Mouse (Mus musculus): ENCODE data around the gene Esrra. TPM values are rescaled to one million over a fixed set of nuclear protein-coding genes. Genes with fewer than 3 reads are reported as not detected.

Esrra gene
- polyA plus RNA-seq, 1 experiment, result 59.2 TPM

DNA sequence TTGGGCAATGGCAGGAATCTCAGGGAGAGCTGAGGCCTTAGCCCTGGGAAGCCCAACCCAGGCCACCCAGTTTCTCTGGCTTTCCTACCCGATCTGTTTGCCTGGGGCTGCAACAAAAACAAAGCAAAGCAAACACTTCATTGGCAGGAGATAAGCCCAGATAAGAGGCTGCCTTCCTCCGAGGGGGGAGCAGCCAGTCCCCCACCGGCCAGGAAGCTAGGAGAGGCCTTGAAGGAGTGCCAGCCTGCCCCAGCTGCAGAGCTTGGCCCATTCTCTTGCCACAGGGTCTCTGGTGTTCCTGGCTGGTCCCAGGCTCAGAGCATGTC, 31.1 kb upstream of the Esrra start:
- Histone ChIP-seq H3K27ac (ENCODE audit: insufficient read depth, low read length) (peak overlapping the region; percentile 76), H3K4me3 (ENCODE audit: insufficient read depth, low read length) (peak overlapping the region; percentile 66), H3K4me1 (ENCODE audit: control insufficient read depth, insufficient read depth, low read length) (peaks cover 2% of the 10 kb centered on the region; the same call in 1 of the 2 replicates)
- no peak for TF ChIP-seq CTCF (IDR thresholded peaks at IDR 0.05; ENCODE audit: extremely low read depth, insufficient read depth, low read length)
- no peak for TF ChIP-seq POLR2A (IDR thresholded peaks at IDR 0.05; ENCODE audit: extremely low read depth, insufficient read depth, low read length)

DNA sequence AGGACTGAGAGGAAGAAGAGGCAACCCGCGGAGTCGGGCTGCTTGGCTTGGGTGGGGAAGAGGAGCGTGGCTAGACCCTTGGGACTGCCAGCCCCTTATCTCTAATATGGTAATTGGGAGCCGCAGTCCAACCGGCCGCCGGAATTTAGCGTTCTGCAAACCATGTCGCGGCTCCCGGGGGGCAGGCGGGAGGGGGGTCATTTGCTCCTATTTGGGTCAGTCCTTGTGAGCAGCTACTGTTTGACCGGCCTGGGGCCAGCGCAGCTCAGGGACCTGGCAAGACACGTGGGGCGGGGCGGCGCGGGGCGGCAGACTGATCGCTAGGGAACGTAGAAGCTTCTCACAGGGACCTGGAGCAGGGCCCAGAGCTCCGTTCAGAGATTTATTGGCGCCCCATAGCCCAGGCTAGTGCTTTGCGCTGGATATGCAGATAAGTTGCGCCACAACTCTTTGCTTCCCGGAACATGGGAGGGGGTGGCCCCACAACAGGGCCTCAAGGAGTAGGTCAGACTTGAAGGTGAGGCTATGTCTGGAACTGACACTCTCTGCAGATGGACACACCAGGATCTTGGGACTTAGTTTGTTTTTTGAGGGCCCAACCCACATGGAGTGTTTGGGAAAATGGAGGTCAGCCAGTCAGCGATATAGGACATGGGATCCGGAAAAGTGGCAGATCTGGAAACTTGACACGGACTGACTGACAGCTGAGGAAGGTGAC, 30.5 kb upstream of the Esrra start:
- Histone ChIP-seq H3K4me3 (ENCODE audit: insufficient read depth, low read length) (peak overlapping the region; percentile 66), H3K27ac (ENCODE audit: insufficient read depth, low read length) (peak overlapping the region; percentile 76), H3K4me1 (ENCODE audit: control insufficient read depth, insufficient read depth, low read length) (peaks cover 2% of the 10 kb centered on the region; the same call in 1 of the 2 replicates)
- TF ChIP-seq CTCF (IDR thresholded peaks at IDR 0.05; ENCODE audit: extremely low read depth, insufficient read depth, low read length), result no peak
- TF ChIP-seq POLR2A (IDR thresholded peaks at IDR 0.05; ENCODE audit: extremely low read depth, insufficient read depth, low read length), result no peak

DNA sequence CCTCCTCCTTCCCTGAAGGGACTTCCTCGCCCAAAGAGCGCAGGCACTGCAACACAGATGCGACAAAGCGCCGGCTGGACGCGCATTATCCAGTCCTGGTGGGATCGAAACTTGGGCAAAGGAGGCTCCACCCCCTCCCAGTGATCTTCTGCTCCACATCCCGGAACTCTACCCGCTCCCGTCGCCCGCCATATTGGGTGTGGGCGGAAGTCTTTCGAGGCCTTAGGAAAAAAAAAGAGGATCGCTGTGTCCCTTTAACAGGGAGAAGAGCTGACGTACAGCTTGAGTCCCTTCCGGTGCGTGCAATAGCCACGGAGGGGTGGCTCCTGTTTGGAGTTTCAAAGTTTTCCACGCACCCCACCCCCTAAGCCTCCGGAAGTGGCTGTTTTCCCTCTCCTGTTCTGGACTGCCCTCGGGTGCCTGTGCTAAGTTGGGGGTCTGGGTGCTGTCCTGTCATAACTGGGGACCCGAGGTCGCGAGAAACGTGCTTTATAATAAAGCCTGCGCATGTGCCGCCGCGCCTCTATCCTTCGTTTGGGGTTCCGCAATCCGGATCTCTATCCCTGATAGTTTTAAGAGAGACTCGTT, 29.9 kb upstream of the Esrra start:
- TF ChIP-seq CTCF (IDR thresholded peaks at IDR 0.05; ENCODE audit: extremely low read depth, insufficient read depth, low read length) (no peak), POLR2A (IDR thresholded peaks at IDR 0.05; ENCODE audit: extremely low read depth, insufficient read depth, low read length) (peak; percentile 69)
- Histone ChIP-seq H3K4me1 (ENCODE audit: control insufficient read depth, insufficient read depth, low read length) (peaks cover 2% of the 10 kb centered on the region; the same call in 1 of the 2 replicates), H3K4me3 (ENCODE audit: insufficient read depth, low read length) (peak overlapping the region; percentile 66), H3K27ac (ENCODE audit: insufficient read depth, low read length) (peak overlapping the region; percentile 76)

DNA sequence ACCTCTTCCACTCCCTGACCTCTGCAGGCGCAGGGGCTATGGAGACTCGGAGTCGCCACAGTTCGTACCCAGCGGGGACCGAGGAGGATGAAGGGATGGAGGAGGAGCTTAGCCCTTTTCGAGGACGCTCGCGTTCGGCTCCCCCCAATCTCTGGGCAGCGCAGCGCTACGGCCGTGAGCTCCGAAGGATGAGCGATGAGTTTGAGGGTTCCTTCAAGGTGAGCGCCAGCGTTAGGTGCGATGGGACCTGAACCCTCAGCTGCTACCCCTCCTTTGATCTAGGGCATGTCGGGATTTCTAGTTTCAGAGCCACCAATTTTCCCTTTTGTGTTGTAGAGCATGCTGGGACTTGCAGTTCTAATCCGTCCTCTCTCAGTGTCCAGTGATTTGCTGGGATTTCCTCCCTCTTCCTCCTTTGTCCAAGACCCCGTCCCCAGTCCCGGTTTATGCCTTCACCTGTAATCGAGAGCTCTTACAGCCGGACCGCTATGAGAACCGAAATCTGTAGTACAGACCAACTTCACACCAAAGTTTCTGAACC, 29.1 kb upstream of the Esrra start:
- Histone ChIP-seq H3K4me3 (ENCODE audit: insufficient read depth, low read length) (peak overlapping the region; percentile 66), H3K4me1 (ENCODE audit: control insufficient read depth, insufficient read depth, low read length) (peaks cover 2% of the 10 kb centered on the region; the same call in 1 of the 2 replicates), H3K27ac (ENCODE audit: insufficient read depth, low read length) (peak overlapping the region; percentile 72)
- TF ChIP-seq CTCF (IDR thresholded peaks at IDR 0.05; ENCODE audit: extremely low read depth, insufficient read depth, low read length) (no peak), POLR2A (IDR thresholded peaks at IDR 0.05; ENCODE audit: extremely low read depth, insufficient read depth, low read length) (peak; percentile 78; the same call in 1 of the 2 replicates)

DNA sequence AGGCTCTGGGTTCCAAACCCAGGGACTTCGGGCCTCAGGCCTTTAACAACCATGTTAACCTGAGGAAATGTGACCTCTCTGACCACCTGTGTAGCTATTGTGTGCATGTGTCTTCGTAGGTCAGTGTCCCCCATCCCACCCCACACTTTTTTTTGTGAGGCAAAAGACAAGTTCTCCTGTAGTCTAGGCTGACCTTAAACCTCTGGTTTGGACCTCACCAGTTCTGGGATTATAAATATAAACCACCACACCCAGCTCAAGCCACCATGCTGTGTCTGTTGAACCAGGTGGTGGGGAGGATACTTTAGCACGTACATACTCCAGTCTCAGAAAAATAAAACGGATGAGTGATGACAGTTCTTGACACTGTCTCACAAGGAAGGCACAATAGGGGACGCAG, 28.3 kb upstream of the Esrra start:
- peak overlapping the region; percentile 66; the same call in 1 of the 2 replicates for H3K4me3 ChIP-seq (ENCODE audit: insufficient read depth, low read length)
- H3K4me1 ChIP-seq (ENCODE audit: control insufficient read depth, insufficient read depth, low read length), result peaks cover 2% of the 10 kb centered on the region; the same call in 1 of the 2 replicates
- H3K27ac ChIP-seq (ENCODE audit: insufficient read depth, low read length), result no peak overlapping the region
- no peak for TF ChIP-seq POLR2A (IDR thresholded peaks at IDR 0.05; ENCODE audit: extremely low read depth, insufficient read depth, low read length)
- no peak for TF ChIP-seq CTCF (IDR thresholded peaks at IDR 0.05; ENCODE audit: extremely low read depth, insufficient read depth, low read length)

DNA sequence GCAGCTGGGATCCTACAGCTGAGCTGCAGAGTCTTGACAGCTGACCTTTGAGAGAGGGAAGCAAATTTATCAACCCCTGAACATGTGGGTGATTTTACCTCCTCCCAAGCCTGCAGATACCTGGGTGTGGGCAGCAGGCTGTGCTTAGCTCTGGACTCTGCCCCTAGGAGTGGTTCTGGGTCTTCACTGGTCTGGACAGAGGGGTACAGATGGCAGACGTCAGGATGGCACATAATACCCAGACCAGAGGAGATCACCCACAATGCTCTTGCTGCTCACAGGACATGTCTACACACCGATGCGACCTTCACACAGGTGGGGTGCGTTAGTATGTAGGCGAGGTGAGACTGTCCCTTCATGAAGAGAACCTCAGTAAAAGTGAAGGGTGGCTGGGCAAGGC, 27.9 kb upstream of the Esrra start:
- Histone ChIP-seq H3K4me1 (ENCODE audit: control insufficient read depth, insufficient read depth, low read length) (peaks cover 2% of the 10 kb centered on the region; the same call in 1 of the 2 replicates), H3K27ac (ENCODE audit: insufficient read depth, low read length) (no peak overlapping the region), H3K4me3 (ENCODE audit: insufficient read depth, low read length) (no peak overlapping the region)
- 0 out of 2 replicates have a peak, but pooled peaks have one; percentile 3 for TF ChIP-seq POLR2A (IDR thresholded peaks at IDR 0.05; ENCODE audit: extremely low read depth, insufficient read depth, low read length)
- no peak for TF ChIP-seq CTCF (IDR thresholded peaks at IDR 0.05; ENCODE audit: extremely low read depth, insufficient read depth, low read length)

DNA sequence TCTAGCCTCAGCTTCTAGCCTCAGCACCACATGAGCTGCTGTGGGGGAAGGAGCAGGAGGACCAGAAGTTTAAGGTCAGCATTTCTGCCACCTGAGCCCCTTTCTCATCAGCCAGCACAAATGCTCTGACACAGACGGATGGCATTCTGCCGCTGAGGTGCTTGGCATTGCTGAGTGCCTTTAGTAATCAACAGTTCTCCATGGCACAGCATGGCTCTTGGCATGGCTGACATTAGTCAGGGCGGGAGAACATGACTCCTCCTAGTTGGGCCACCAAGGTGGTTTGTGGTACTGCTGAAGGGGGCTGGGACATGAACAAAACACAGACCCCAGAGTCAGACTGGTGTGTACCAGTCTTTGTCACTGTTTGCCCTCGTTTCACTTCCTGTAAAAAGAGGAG, 26.6 kb upstream of the Esrra start:
- no peak for TF ChIP-seq POLR2A (IDR thresholded peaks at IDR 0.05; ENCODE audit: extremely low read depth, insufficient read depth, low read length)
- H3K4me1 ChIP-seq (ENCODE audit: control insufficient read depth, insufficient read depth, low read length), result peaks cover 2% of the 10 kb centered on the region; the same call in 1 of the 2 replicates
- no peak overlapping the region for H3K4me3 ChIP-seq (ENCODE audit: insufficient read depth, low read length)
- no peak overlapping the region for H3K27ac ChIP-seq (ENCODE audit: insufficient read depth, low read length)

DNA sequence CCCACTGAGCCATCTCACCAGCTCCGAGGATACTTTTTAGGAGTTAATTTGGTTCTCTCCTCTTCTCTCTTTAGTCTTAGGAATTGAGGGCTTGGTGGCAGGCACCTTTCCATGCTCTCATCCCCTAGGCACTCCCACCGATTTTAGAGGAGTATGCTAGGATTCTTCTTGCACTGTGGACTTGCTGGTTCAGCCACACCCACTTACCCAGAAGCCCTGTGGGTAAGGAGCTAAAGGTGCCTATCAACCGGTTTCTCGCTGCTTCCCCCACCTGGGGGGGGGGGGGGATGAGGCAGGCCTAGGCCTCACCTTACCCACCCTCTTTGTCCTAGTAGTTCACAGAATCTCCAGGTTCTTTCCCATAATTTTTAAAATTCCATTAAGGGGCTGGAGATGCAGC, 26.1 kb upstream of the Esrra start:
- H3K4me1 ChIP-seq (ENCODE audit: control insufficient read depth, insufficient read depth, low read length), result peaks cover 2% of the 10 kb centered on the region; the same call in 1 of the 2 replicates
- TF ChIP-seq CTCF (IDR thresholded peaks at IDR 0.05; ENCODE audit: extremely low read depth, insufficient read depth, low read length) (no peak), POLR2A (IDR thresholded peaks at IDR 0.05; ENCODE audit: extremely low read depth, insufficient read depth, low read length) (no peak)
- H3K27ac ChIP-seq (ENCODE audit: insufficient read depth, low read length), result no peak overlapping the region
- no peak overlapping the region for H3K4me3 ChIP-seq (ENCODE audit: insufficient read depth, low read length)

DNA sequence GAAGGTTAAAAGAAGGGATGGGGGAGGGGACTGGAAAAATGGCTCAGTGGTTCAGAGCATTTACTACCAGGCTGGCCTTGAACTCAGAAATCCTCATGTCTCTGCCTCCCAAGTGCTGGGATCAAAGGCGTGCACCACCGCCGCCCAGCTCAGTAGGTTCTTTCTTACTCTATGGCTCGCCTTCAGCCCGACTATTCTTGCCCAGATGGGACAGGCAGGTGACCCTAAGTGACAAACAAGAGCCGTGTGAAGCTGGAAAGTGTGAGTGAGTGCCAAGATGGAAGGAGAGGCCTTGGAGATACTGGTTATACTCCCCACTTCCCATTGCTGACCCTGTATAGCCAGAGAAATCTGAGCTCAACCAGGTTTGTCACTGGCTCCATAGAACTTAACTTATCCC, 22.1 kb upstream of the Esrra start:
- TF ChIP-seq POLR2A (IDR thresholded peaks at IDR 0.05; ENCODE audit: extremely low read depth, insufficient read depth, low read length) (no peak), CTCF (IDR thresholded peaks at IDR 0.05; ENCODE audit: extremely low read depth, insufficient read depth, low read length) (no peak)
- Histone ChIP-seq H3K27ac (ENCODE audit: insufficient read depth, low read length) (no peak overlapping the region), H3K4me1 (ENCODE audit: control insufficient read depth, insufficient read depth, low read length) (no peaks in the 10 kb centered on the region), H3K4me3 (ENCODE audit: insufficient read depth, low read length) (no peak overlapping the region)

DNA sequence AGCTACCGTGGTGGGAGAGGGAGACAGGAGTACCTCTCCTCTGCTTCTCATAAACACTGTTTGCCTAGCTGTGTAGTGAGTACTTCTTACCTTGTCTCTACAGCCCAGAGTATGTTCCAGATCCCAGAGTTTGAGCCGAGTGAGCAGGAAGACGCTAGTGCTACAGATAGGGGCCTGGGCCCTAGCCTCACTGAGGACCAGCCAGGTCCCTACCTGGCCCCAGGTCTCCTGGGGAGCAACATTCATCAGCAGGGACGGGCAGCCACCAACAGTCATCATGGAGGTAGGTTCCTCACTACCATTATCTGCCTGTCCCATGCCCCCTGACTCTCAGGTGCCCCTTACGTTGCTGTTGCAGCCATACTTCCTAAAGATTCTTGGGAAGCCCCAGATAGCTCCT, 21.2 kb upstream of the Esrra start:
- TF ChIP-seq POLR2A (IDR thresholded peaks at IDR 0.05; ENCODE audit: extremely low read depth, insufficient read depth, low read length) (no peak), CTCF (IDR thresholded peaks at IDR 0.05; ENCODE audit: extremely low read depth, insufficient read depth, low read length) (no peak)
- Histone ChIP-seq H3K4me3 (ENCODE audit: insufficient read depth, low read length) (peak overlapping the region; percentile 96), H3K4me1 (ENCODE audit: control insufficient read depth, insufficient read depth, low read length) (no peaks in the 10 kb centered on the region), H3K27ac (ENCODE audit: insufficient read depth, low read length) (peak overlapping the region; percentile 33)
